Mouse (Mus musculus) right cerebral cortex, postnatal 36 days (tissue): ENCODE measurements at regions not wholly inside any gene's neighbourhood (a gene's known extent, or its start where the extent isn't known, plus 50 kb on each side); places are given as distances from the start of the nearest gene placed in this dataset.

ENCODE experiments used
- DNase-seq, 2 experiments: peaks; one replicate each; pipeline ENCODE4 v3.0.0; 2022; ENCODE audit warnings: low spot score in 2 of 2, mixed read lengths in 1 of 2

DNA sequence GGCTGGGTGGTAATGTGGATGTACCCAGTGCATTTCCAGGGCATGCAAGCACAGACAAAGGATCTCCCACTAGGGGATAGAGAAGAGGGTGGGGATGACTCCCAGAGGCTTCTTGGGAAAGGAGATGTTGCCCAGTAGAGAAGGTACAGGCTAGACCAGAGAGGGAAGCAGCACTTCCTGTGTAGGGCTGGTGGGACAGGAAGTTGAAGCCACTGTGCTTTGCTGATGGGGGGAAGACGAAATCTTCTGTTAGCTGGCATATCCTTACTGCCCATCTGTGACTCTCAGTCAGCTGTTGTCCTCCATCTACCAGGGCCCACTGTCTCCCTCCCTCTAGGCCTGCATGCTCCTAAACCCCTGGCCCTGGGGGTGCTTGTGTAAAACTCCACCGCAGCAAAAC lies 180.2 kb downstream of the Wdr11 start:
- no peak for DNase-seq

DNA sequence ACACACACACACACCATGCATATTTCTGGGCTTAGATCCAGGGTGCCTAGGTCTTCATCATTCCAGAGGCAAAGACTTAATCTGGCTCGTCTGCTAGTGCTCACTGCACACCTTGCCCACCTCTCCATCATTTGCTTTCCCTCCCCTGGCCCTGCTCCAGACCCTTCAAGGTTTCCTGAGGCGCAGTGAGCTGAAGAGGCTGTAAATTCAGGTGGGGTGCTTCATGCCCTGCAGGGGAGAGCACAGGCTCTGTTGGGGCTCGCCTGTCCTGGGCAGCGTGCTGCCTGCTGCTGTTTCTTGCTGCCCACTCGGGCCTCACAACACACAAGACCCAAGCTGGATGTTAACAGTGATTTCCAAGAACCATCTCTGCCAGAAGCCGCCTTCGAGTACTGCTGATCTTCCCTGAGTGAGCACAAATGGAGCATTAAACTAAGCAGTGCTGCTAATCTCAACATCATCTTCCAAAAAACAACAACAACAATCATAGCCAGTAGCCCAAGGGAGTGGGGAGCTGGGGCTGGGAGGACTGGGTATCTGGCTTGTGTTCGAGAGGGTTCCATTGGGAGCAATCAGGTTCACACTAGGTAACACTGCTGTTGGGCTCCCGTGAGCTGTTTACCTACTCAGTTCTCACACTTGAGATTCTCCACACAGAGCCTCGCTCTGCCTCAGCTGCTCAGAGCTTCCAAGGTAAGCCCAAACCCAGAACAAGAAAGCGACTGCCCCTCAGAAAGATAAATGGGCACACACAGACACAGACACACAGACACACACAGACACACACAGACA lies 181.1 kb downstream of the Wdr11 start:
- no peak for DNase-seq

DNA sequence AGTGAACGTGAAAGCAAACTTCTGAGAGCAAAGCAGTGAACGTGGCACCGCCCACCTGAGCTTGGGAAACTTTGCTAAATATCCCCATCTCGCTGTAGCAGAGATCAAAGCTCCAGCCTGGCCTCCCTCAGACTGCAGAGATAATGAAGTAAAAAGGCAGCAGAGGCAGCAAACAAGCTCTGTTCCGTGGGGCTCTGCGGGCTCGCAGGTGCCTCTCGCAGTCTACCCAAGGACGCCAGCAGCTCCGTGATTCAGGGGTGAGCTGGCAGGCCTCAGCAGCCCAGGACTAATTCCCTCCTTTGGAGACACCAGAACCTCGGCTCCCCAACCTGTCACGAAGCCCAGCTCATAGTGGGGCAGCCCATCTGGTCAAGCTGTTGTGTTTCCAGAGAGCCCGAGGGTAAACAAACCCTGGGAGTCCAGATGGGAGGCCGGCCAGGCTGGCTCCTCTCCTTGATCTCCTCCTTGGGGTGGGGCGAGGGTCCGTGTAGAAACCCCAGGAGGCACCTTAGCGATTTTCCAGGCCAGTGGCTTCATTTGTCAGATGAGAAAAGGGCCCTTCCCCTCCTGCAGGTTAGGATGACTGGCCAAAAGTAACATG lies 182.7 kb downstream of the Wdr11 start:
- no peak for DNase-seq

DNA sequence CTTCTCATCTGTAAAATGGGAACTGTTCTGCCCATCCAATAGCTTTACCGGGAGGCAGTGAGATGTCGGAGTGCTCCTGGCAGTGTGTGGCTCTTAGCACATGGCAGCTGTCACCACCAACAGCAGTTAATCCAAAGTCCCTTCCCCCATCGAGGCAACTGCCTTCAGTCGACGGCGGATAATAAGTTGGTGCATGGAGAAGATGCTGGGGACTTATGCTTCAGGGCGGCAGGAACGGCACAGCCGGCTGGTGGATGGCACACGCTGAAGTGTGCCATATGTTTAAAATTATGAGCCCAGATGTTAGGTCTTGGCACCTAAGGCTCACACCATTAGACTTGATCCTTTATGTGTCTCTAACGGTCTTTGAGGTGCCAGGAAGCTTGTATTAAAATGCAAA lies 183.5 kb downstream of the Wdr11 start:
- no peak for DNase-seq

DNA sequence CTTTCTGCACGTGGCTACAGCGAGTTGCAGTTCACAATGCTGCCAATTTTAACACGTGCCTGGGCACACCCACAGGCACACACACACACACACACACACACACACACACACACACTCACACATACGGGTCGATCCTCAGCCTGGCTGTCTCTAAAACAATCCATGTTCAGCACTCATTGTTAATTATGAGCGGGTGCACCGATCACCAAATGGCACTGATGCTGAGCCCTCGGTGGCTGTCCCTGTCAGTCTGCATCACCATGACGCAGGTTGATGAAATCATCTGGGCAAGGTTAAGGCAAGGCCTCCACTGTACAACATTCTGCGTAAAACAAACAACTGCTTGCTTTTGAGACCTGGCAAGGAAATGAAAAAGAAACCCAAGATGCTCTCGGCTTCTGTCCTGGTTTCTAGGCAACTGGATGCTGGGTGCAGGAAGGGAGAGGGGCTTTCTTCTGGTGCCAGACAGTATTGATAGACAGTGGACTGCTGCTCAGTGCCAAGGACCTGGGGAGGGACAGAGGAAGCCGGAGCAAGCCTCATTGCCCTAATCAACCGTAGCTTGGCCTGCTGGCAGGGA lies 187.3 kb downstream of the Wdr11 start:
- peak; percentile 18 to 43 for DNase-seq

DNA sequence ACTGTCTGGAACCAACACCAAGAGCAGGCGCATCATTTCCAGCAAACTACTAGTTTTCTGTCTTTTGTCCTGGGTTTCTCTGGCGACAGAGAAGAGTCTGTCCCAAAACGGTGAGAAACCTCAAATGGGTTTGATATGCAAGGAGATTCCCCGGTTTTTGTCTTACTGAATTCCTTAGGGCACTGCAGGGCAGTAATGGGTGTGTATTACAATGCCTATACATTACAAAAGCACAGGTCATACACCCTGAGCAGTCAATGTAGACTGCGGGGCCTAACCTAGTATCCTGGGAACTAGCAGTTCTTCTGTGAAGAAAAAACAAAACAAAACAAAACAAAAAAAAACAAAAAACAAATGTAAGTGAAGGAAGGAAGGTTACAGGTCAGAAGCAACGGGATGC lies 188.3 kb downstream of the Wdr11 start:
- no peak for DNase-seq

DNA sequence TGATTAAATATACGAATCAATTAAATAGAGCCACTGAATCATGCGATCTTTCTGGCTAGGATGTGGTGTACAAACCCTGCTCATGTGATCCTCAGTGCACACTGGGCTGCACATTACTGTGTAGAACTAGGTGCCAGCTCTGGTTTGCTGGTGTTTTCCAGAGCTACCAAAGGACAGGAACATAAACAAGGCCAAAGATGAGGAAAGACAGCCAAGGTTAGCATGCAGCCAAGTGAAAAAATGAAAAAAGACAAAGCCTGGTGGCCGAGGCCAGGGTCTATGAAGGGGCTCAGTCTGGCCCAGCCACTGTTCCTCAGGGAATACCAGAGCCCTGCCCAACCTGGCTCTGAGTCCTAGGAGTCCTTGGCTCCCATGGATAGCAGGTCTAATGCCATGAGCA lies 190.1 kb downstream of the Wdr11 start:
- no peak for DNase-seq

DNA sequence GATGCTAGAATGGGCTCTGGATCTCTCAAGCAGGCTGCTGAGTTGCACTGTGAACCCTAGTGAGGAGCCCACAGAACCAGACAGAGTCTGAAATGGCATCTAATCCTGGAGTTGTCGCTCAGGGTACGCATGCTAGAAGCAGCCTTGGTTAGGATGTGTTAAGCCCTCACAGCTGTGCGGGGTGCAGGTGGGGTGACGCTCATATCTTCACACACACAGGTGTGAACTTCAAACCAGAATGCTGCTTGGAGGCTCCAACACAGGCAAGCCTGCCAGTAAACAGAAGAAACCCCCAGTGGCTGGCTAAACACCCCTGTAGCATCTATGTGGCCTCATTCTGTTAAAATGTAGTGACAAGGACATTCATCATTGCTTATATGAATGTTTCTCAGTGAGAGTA lies 193.3 kb downstream of the Wdr11 start:
- no peak for DNase-seq

DNA sequence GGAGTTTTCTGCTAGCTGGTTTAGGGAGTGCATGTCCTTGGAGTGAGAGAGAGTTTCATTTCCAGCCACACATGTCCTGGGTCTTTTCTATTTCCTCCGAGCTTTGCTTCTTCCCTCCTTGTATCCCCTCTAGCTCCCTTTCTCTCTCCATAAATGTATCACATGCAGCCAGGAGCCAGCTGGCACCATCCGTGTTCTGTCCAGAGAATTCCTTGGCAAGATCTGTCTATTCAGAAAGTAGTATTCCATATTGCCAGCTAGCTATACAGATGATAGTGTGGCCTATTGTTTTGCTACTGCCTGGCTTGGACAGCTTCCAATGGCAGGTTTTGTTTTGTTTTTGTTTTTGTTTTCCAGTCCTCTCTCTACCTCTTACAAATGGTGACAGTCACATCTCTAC lies 195.3 kb downstream of the Wdr11 start:
- no peak for DNase-seq

DNA sequence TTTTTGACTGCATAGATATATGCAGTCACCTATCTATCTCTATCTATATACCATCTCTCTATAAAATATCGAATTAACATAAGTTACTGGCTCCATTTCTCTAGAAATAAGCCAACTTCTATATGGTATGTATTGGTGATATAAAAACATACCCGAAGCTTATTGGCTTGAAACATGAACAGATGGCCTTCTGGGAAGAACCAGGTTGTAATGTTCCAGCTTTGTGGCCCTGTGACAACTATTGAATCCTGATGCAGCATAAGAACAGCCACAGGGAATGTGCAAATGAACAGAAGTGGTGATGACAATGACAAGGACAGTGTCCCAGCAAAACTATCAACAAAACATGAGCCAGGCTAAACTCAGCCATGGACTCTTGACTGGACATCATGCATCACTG lies 196.1 kb downstream of the Wdr11 start:
- no peak for DNase-seq

DNA sequence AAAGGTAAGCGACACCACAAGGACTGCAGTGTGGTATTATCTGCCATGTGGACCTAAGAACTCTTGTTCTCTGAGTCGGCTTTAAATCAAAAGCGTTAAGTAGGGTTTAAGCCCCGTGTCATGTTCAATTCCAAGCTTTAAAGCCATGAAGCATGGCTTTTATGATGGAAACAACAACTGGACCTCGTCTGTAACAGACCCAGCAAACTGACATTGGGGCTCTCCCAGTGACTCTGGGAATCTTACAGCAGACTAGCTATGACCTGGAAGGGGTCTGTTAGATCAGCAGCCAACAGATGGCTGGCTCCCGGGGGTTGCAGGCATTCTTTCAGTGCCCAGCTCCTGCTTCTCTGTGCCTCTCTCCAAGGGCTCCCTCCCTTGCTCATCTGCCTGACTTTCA lies 197.8 kb downstream of the Wdr11 start:
- DNase-seq = no peak

DNA sequence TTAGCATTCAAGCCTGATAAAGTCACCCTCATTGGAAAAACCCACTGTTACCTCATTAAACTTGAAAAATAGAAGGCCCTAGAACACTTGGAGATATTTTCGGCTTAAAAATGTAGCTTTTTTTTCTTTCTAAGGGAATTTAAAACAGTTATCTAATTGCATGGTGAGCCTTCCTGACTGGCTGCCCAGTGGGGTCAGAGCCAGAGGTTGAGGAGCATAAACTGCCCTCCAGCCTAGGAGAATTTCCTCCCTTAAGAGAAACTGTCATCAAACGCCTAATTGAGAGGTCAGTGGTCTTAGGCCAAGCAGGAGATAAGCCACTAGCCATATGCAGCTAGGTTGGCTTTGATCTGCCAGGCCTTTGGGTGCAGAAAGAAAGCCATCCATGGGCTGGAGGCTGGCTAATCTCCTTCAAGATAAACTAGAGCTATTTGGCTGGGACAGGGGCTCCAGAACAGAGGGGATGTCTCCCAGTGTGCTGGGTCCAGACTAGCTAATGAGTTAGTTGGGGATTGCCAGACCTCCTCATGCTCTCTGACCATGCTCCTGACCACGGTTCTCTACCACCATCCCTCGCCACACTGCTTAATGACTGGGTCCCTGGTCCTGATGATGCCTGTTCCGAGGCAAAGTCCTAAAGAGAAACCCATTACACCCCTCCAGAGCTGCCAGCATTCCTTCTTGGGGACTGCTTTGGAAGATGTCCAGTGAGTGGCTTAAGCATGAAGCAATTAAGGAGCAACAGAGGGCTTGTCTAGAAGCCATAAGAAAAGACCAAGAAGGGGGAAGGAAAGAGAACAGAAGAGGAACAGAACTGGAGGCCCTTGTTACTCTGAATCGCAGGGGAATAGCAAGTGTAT lies 199.2 kb downstream of the Wdr11 start:
- no peak for DNase-seq

DNA sequence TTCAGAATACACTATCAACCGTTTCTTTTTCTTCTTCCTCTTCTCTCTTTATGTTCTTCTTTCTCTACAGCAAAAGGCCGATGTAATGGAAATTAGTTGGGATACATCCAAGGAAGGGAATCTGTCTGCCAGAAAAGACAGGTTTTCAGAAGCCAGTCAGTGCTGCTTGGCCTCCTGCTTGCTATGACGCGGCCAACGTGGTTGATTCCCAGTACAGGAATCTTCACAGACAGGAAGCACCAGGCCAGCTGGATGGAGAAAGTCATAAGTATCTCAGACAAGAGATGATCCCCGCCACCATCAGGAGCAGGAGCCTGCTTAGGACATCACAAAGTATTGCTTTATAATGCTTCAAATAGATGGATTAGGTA lies 199.8 kb downstream of the Wdr11 start:
- DNase-seq = no peak

DNA sequence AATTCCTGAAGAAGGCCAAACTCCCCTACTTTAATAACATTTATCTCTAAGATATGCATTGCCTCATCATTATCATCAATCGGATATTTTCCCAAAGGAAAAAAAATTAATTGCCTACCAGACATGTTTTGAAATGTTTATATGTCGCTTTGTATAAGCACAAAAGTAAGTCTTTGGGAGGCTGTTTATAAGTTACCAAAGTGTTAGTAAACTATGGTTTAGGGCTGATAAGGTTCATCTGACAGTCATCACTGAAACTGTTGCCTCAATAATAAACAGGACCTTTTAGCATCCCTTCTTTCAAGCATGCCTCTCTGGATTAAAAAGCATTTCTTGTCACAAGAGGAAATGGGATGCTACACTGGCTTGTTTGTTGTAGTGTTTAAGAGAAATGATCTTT lies 202.1 kb downstream of the Wdr11 start:
- no peak for DNase-seq

DNA sequence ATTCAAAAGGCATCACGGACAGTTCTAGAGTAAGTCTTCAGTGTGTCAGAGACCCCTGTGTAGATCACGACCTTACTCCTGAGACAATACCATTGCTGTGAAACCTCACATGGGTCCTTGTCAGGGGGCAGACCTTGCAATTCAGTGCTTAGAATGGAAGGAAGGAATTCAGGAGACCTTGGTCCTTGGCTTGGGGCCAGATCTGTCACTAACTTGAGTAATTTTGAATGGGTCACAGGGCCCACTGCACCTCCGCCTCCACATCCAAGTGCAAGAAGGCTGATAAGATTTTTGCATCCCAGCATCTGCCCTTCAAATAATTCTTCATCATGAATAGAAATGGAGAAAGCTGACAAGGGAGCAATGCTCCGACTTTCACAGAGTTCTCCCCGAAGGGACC lies 202.6 kb downstream of the Wdr11 start:
- DNase-seq = no peak

DNA sequence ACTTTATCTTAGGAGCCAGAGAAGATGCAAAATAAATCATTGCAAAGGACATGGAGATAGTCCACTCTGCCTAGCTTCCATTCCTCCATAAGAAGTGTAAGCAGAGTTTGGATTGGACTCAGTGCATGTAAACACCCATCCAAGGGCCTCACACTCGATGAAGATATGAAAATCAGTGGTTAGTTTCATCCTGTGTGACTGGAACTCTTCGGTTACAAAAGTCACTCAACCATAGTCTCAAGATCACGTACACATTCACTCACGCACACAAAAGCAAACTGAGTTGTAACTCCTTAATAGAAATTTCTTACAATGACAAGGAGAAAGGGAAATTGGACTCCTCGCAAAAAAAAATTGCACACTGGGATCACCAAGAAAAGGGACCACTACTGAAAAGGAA lies 206.9 kb downstream of the Wdr11 start:
- DNase-seq = no peak

DNA sequence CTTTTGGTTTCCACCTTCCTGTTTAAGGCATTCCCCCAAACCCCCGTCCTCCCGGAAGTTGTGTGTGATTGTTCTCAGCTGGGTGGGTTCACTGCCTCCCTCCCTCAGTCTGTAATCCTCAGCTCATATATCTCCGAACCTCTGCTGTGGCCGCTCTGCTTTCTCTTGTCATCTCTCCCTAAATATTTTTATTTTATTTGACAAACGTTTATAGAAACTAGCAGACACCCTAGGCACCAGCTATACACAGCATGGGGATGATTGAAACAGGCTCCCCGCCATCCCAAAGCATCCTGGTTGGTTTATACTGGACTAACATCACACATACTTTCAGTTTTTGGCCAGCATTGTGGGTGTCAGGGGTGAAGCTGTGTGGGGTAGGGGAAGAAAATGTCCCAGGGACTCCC lies 208.8 kb downstream of the Wdr11 start:
- DNase-seq = no peak

DNA sequence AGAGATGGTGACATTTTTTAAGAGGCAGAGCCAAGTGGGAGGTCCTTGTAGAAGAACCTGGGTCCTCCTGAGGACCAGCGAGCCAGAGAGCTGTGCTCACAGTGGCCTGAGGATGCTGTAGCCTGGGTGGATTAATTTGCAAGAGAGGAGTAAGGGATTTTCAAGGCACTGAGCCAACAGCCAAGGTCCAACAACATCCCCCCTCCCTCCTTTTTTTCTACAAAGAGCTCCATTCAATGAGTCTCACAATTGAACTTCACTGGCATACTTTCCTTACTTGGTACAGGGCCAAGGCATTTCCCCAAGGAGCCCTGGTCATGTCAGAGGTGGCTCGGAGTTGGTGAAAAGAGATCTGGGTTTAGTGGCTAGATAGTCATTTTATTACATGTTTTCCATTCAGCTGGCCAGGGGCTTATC lies 209.8 kb downstream of the Wdr11 start:
- no peak for DNase-seq

DNA sequence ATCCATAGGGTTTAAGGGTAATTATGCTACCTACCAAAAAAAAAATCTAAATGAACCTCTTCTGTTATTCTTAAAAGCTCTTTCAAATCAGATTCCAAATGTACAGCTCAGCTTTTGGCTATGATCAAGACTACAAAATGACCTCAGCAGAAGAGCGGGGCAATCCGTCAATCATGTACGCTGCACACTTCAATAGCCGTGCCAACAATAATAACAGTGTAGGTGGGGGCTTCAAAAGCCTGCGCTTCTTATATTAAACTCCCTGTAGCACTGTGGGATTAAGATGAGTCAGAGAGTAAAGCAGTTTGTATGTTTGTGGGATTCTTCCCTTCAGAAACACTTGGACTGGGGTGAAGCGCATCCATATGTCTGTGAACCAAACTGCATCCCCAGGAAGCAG lies 210.5 kb downstream of the Wdr11 start:
- DNase-seq = no peak

DNA sequence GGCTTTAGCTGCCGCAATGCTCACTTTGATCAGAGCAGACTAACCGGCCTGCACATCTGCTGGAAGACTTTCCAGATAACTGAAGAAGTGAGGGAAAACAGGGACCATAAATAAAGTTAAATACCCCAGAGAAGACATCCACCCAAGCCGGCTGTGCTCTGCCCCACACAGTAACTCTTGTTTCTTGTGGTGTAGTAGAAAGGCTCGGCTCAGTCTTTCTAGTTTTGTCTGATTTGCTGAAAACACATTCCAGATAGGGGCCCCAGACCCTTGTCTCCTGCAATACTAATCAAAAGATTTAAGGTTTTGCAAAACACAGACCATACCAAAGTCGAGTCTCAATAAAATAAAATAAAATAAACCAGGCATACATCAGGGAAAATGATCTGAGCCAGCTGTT lies 213.7 kb downstream of the Wdr11 start:
- DNase-seq = no peak

DNA sequence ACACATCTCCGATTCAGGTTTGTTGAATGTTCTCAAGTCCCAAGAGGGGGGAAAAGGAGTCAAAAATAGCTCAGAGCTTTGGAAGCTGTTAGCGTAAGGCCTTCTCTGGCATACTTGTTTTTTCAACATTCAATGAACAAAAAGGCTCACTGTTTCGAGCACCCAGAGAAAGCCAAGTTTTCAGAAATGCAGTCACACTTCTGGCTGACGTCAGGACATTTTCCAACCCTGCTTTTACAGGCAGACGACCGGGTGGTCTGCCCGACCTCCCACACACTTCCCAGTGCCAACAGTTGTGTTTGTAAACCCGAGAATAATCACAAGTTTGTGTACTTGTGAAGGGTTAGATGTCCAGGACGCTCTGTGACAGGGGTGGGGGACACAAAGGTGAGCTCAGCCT lies 218.5 kb downstream of the Wdr11 start:
- DNase-seq = no peak

DNA sequence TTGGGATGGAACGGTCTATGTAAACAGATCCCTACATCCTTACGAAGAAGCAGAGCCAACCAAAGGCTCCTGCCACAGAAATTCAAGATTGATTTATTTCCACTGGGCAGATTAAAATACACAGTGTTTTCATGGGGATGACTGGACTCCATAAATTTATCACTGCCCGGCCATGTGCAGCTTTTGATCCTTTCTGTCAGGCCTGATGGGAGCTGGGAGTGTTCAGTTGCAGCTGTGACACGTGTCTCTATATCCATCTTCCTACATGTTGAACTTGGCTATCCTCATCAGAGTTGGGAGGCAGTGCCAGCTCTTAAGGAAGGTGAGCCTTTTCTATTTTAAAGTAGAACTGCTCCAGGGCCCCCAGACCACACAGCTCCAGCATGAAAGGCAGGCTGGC lies 218.9 kb downstream of the Wdr11 start:
- DNase-seq = no peak
